Mouse (Mus musculus): ENCODE measurements around the gene Zfp39.

DNA sequence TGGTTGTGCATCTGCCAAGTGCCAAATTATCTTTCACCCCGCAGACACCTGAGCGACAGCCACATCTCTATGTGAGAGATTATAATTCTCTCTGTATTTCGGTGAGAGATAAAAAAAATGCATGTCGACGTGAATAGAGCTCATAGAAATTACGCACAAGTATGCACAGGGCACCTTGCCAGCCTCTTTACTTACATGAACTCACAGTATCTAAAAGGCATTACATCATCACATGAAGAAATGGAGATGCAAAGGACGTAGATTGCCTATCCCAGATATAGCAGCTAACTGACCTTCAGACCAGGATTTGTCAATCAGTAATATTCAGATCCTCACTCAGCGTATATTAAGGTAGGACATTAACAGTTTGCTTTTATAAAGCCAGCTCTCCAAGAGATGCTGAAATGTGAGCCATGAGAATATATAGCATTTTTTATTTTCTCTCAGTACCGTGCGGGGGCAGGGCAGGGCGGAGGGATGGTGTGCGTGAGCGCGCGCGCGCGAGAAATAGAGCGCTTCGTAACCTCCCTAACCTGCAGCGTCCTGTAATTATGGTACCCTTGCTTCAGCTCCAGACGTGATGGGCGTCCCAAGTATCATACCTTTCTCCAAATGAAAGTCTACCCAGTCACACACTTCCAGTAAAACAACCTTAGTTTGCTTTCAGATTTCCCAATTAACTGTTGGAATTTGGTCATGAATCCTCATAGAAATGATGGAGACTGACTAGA, 43.9 kb upstream of the Zfp39 start:
- TF ChIP-seq CTCF (IDR thresholded peaks at IDR 0.05; ENCODE audit: low read depth, low read length), result no peak
- no peak for TF ChIP-seq TAL1 (conservative IDR thresholded peaks at IDR 0.05; ENCODE audit: low read depth, low read length)

Data from G1E (cell line).